Mouse (Mus musculus) liver, postnatal 0 days (tissue): ENCODE data around the gene Nxnl1.

Experiments
- CTCF ChIP-seq: sonication (generic); IDR thresholded peaks from 2 replicates; pipeline ENCODE4 v1.5.1; 2016; ENCODE audit warnings: antibody characterized with exemption, low read depth
- EP300 ChIP-seq: IDR thresholded peaks from 2 replicates; pipeline ENCODE4 v1.6.1; 2016; ENCODE audit warnings: antibody characterized with exemption, low read depth, mild to moderate bottlenecking

- TF ChIP-seq CTCF (no peak), EP300 (no peak)
Observed at GRCm38 (mm10) chr8:71575020-71575419, 8.6 kb upstream of the Nxnl1 start.
